Mouse (Mus musculus): ENCODE results near the gene Zbtb7b. TPM values are rescaled to one million over a fixed set of nuclear protein-coding genes. Genes with fewer than 3 reads are reported as not detected.

Zbtb7b gene
- polyA plus RNA-seq, 1 experiment: 54.3 TPM

DNA sequence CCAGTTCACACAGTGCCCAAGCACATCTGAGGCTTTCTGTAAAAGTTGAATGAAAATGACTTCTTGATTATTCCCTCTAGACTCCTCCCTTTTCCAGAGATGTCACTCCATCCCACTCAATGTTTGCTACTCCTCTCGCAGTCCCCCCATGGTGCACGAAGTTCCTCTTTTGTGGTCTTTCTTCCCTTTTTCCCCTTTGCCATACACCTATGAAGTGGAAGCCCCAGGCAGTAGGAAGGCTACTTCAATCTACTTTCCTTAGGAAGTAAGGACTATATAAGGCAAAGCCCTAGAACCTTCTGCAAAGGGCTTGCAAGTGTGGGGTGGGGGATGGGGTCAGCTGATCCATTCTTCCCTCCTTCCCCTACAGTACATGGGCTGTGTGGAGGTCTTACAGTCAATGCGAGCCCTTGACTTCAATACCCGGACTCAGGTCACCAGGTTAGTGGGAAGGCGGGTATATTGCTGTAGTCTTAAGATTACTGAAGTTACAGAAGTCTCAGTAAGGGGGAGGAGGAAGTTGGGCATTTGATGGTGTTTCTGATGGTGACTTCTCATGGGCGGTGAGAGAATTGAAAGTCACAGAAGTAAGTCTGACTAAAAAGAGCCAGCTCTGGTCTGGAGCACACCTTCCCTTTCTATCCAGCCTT lies 28.1 kb upstream of the Zbtb7b start:
- no peak overlapping the region for H3K27ac ChIP-seq (ENCODE audit: insufficient read depth, low read depth, low read length)
- peaks cover 6% of the 10 kb centered on the region; the same call in 1 of the 2 replicates for H3K4me1 ChIP-seq (ENCODE audit: control insufficient read depth, insufficient read depth, low read length)
- no peak overlapping the region for H3K4me3 ChIP-seq (ENCODE audit: insufficient read depth, low read depth, low read length)
- WGBS: 71% methylated on average over 6 of the region's 6 CpGs
- no peak for TF ChIP-seq CTCF (conservative IDR thresholded peaks at IDR 0.05; ENCODE audit: insufficient read depth, insufficient read length, low read depth, low read length)
- TF ChIP-seq POLR2A (IDR thresholded peaks at IDR 0.05; ENCODE audit: low read depth, low read length): no peak
- H3K27me3 ChIP-seq (replicated peaks; ENCODE audit: control insufficient read depth, insufficient read depth, low read length): no peaks in the 10 kb centered on the region
- no peak for DNase-seq
- no peaks in the 10 kb centered on the region for H3K36me3 ChIP-seq (ENCODE audit: control insufficient read depth, insufficient read depth, low read length)

DNA sequence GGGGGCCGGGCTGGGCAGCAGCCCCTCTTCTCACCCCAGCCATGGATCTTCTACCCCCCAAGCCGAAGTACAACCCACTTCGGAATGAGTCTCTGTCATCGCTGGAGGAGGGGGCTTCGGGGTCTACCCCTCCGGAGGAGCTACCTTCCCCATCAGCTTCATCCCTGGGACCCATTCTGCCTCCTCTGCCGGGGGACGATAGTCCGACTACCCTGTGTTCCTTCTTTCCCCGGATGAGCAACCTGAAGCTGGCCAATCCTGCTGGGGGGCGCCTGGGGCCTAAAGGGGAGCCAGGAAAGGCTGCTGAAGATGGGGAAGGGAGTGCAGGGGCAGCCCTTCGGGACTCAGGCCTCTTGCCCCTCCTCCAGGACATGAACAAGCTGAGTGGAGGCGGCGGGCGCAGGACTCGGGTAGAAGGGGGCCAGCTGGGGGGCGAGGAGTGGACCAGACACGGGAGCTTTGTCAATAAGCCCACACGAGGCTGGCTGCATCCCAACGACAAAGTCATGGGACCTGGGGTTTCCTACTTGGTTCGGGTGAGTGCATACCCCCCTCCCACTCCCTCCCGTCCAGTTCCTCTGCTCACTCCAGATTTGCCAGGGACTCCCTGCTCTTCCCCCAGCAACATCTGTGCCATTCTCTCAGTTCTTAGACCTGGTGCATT lies 27.4 kb upstream of the Zbtb7b start:
- Histone ChIP-seq H3K36me3 (ENCODE audit: control insufficient read depth, insufficient read depth, low read length) (no peaks in the 10 kb centered on the region), H3K4me3 (ENCODE audit: insufficient read depth, low read depth, low read length) (peak overlapping the region; percentile 43), H3K27ac (ENCODE audit: insufficient read depth, low read depth, low read length) (no peak overlapping the region), H3K27me3 (replicated peaks; ENCODE audit: control insufficient read depth, insufficient read depth, low read length) (no peaks in the 10 kb centered on the region), H3K4me1 (ENCODE audit: control insufficient read depth, insufficient read depth, low read length) (peaks cover 6% of the 10 kb centered on the region; the same call in 1 of the 2 replicates)
- WGBS: 34% methylated on average over 22 of the region's 22 CpGs
- no peak for TF ChIP-seq CTCF (conservative IDR thresholded peaks at IDR 0.05; ENCODE audit: insufficient read depth, insufficient read length, low read depth, low read length)
- TF ChIP-seq POLR2A (IDR thresholded peaks at IDR 0.05; ENCODE audit: low read depth, low read length): no peak
- peak; percentile 20 for DNase-seq

DNA sequence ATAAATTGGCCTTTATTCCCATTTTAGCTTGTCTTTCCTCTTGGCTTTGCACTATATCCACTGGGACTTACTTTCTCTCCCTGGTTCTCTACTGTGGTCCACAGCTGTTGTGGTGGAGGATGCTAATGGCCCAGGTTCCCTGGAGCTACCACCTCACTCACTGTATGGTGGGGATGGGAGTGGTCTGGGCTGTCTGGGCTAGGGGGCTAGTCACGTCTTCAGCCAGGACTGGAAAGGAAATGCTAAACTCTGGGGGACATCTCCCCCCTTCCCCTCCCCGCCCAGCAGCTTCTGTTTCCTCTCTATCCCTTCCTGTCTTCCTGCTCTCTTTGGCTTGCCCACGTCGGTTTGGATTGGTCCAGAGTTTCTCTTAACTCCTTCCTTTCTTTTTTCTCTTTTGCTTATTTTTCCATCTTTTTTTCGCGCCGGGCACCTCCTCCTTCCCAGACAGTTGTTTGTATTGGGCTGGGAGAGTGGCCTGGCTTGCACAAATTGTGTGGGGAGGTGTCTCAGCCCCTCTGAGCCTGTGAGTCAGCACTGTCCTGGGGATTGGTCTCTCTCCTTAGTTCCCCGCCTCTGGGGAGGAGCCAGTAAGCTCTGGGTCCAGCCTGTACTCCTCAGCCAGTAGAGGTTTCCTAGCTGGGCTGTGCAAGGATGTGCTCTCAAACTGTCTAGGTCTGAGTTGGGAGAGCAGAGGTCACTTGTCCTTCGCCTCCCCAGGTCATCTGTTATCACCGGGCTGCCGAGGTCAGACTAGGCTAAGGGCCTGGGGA lies 26.6 kb upstream of the Zbtb7b start:
- Histone ChIP-seq H3K27ac (ENCODE audit: insufficient read depth, low read depth, low read length) (peak overlapping the region; percentile 74), H3K4me3 (ENCODE audit: insufficient read depth, low read depth, low read length) (peak overlapping the region; percentile 43), H3K27me3 (replicated peaks; ENCODE audit: control insufficient read depth, insufficient read depth, low read length) (no peaks in the 10 kb centered on the region), H3K36me3 (ENCODE audit: control insufficient read depth, insufficient read depth, low read length) (no peaks in the 10 kb centered on the region), H3K4me1 (ENCODE audit: control insufficient read depth, insufficient read depth, low read length) (peaks cover 6% of the 10 kb centered on the region; the same call in 1 of the 2 replicates)
- 15% methylated on average over 11 of the region's 11 CpGs for WGBS
- TF ChIP-seq CTCF (conservative IDR thresholded peaks at IDR 0.05; ENCODE audit: insufficient read depth, insufficient read length, low read depth, low read length) (no peak), POLR2A (IDR thresholded peaks at IDR 0.05; ENCODE audit: low read depth, low read length) (no peak)
- peak; percentile 87 for DNase-seq

DNA sequence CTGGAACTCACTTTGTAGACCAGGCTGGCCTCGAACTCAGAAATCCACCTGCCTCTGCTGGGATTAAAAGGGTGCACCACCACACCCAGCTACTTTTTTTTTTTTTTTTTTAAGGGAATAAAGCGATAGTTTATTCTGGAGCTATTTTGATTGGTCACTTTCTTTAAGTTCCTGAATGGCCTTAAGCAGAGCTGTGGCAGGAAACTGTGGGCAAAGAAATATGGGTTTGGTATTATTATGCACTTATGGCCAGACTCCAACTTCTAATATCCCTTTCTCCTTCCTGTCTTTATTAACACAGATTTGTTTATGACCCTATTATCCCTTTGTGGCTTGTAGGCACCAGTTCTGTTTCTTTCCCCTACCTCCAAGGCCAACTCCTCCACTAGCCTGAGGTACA lies 25.8 kb upstream of the Zbtb7b start:
- TF ChIP-seq POLR2A (IDR thresholded peaks at IDR 0.05; ENCODE audit: low read depth, low read length) (no peak), CTCF (conservative IDR thresholded peaks at IDR 0.05; ENCODE audit: insufficient read depth, insufficient read length, low read depth, low read length) (no peak)
- Histone ChIP-seq H3K36me3 (ENCODE audit: control insufficient read depth, insufficient read depth, low read length) (no peaks in the 10 kb centered on the region), H3K27me3 (replicated peaks; ENCODE audit: control insufficient read depth, insufficient read depth, low read length) (no peaks in the 10 kb centered on the region), H3K4me1 (ENCODE audit: control insufficient read depth, insufficient read depth, low read length) (peaks cover 6% of the 10 kb centered on the region; the same call in 1 of the 2 replicates), H3K27ac (ENCODE audit: insufficient read depth, low read depth, low read length) (peak overlapping the region; percentile 74), H3K4me3 (ENCODE audit: insufficient read depth, low read depth, low read length) (no peak overlapping the region)
- DNase-seq: no peak
- 49% methylated on average over 2 of the region's 2 CpGs for WGBS

DNA sequence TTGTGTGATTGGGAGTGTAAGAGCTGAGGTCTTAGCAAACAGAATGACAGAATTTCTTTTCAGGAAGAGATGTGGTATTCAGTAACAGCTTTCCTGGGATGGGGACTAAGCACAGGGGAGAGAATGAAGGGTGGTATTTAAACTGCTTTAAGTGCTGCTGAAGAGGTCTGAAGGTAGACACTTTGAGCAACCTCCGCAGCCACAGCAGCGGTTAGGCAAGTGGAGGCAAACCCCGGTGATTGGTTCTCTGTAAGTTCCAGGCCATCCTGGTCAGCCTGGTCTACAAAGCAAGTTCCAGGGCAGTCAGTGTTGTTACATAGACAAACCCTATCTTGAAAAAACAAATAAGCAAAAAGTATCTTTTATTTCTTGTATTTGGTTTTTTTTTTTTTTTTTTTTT lies 25.4 kb upstream of the Zbtb7b start:
- peak overlapping the region; percentile 96 for H3K27ac ChIP-seq (ENCODE audit: insufficient read depth, low read depth, low read length)
- TF ChIP-seq POLR2A (IDR thresholded peaks at IDR 0.05; ENCODE audit: low read depth, low read length): no peak
- no peak for TF ChIP-seq CTCF (conservative IDR thresholded peaks at IDR 0.05; ENCODE audit: insufficient read depth, insufficient read length, low read depth, low read length)
- no peaks in the 10 kb centered on the region for H3K27me3 ChIP-seq (replicated peaks; ENCODE audit: control insufficient read depth, insufficient read depth, low read length)
- H3K36me3 ChIP-seq (ENCODE audit: control insufficient read depth, insufficient read depth, low read length): no peaks in the 10 kb centered on the region
- 15% methylated on average over 3 of the region's 3 CpGs for WGBS
- peak overlapping the region; percentile 86 for H3K4me3 ChIP-seq (ENCODE audit: insufficient read depth, low read depth, low read length)
- no peak for DNase-seq
- H3K4me1 ChIP-seq (ENCODE audit: control insufficient read depth, insufficient read depth, low read length): peaks cover 6% of the 10 kb centered on the region; the same call in 1 of the 2 replicates

DNA sequence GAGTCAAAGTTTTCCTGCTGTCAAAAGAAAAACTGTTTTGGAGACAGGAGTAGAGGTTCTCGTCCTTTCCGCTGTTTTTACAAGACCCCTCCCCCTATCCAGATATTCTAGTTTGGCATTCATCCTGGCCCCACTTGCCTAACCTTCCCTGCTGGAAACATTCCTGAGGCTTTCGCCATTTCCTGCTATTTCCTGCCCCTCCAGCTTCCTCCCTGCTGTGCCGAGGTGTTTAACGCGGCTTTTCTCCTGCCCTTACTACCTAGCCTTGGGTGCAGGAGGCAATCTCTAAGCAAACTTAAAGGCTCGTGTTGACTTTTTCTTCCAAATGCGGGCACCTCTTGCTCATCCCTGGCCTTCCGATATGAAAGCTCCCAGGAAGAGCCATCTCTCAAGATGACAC lies 25.0 kb upstream of the Zbtb7b start:
- peak; percentile 12 for TF ChIP-seq POLR2A (IDR thresholded peaks at IDR 0.05; ENCODE audit: low read depth, low read length)
- TF ChIP-seq CTCF (conservative IDR thresholded peaks at IDR 0.05; ENCODE audit: insufficient read depth, insufficient read length, low read depth, low read length): no peak
- DNase-seq: peak; percentile 84
- 2% methylated on average over 9 of the region's 9 CpGs for WGBS
- Histone ChIP-seq H3K27me3 (replicated peaks; ENCODE audit: control insufficient read depth, insufficient read depth, low read length) (no peaks in the 10 kb centered on the region), H3K4me1 (ENCODE audit: control insufficient read depth, insufficient read depth, low read length) (peaks cover 6% of the 10 kb centered on the region; the same call in 1 of the 2 replicates), H3K27ac (ENCODE audit: insufficient read depth, low read depth, low read length) (peak overlapping the region; percentile 96), H3K36me3 (ENCODE audit: control insufficient read depth, insufficient read depth, low read length) (no peaks in the 10 kb centered on the region), H3K4me3 (ENCODE audit: insufficient read depth, low read depth, low read length) (peak overlapping the region; percentile 86)
